Mouse (Mus musculus) erythroid progenitor cell, adult 5-6 weeks (primary cell): ENCODE measurements around the gene Galnt2. TPM values are rescaled to one million over a fixed set of nuclear protein-coding genes. Genes with fewer than 3 reads are reported as not detected.

Source experiments
- ATAC-seq: replicated peaks from 2 replicates; pipeline ENCODE4 v1.8.0; 2016; ENCODE audit warnings: moderate number of reproducible peaks, mild to moderate bottlenecking, moderate TSS enrichment, inconsistent platforms; ENCODE audit not compliant: poor library complexity, low FRiP score, severe bottlenecking
- total RNA-seq, 2 experiments: library from RNA; stranded (forward) in 1 of 2; stranded (reverse) in 1 of 2; fragments of 150-400 nt in 1 of 2; fragments of 186-747, 209-891 nt in 1 of 2; gene quantifications; 2 replicates each; pipeline versions ENCODE4 v1.2.3 to v1.2.4; 2015 to 2017; ENCODE audit warnings: low replicate concordance in 2 of 2

Gene Galnt2
- total RNA-seq, 2 experiments from 2014 or later, result 15.5 TPM; not detected in 1

GRCm38 (mm10) chr8:124231485-124232279 is 491 bp downstream of the Galnt2 start:
- peak; percentile 46; the same call in 1 of the 2 replicates for ATAC-seq

GRCm38 (mm10) chr8:124232280-124232600 is 1.0 kb downstream of the Galnt2 start:
- ATAC-seq, result no peak

GRCm38 (mm10) chr8:124234496-124234895 is 3.3 kb downstream of the Galnt2 start:
- ATAC-seq, result no peak

GRCm38 (mm10) chr8:124235536-124235935 is 4.3 kb downstream of the Galnt2 start:
- no peak for ATAC-seq

- ATAC-seq, result no peak
Measured at GRCm38 (mm10) chr8:124239350-124239749, 8.2 kb downstream of the Galnt2 start.

- no peak for ATAC-seq
Measured at GRCm38 (mm10) chr8:124240932-124241331, 9.7 kb downstream of the Galnt2 start.

GRCm38 (mm10) chr8:124242208-124242607 is 11.0 kb downstream of the Galnt2 start:
- no peak for ATAC-seq

- ATAC-seq, result no peak
Measured at GRCm38 (mm10) chr8:124242913-124243312, 11.7 kb downstream of the Galnt2 start.

GRCm38 (mm10) chr8:124247581-124247980 is 16.4 kb downstream of the Galnt2 start:
- ATAC-seq, result no peak

GRCm38 (mm10) chr8:124248688-124249087 is 17.5 kb downstream of the Galnt2 start:
- ATAC-seq, result no peak

- no peak for ATAC-seq
Measured at GRCm38 (mm10) chr8:124250255-124250654, 19.1 kb downstream of the Galnt2 start.

- ATAC-seq, result no peak
Measured at GRCm38 (mm10) chr8:124250785-124251184, 19.6 kb downstream of the Galnt2 start.

GRCm38 (mm10) chr8:124252533-124252950 is 21.4 kb downstream of the Galnt2 start:
- ATAC-seq, result no peak

GRCm38 (mm10) chr8:124253939-124254338 is 22.7 kb downstream of the Galnt2 start:
- ATAC-seq, result no peak

GRCm38 (mm10) chr8:124256841-124257240 is 25.6 kb downstream of the Galnt2 start:
- ATAC-seq, result no peak

GRCm38 (mm10) chr8:124257363-124257762 is 26.2 kb downstream of the Galnt2 start:
- ATAC-seq, result no peak

- ATAC-seq, result no peak
Measured at GRCm38 (mm10) chr8:124259146-124259545, 28.0 kb downstream of the Galnt2 start.

- ATAC-seq, result no peak
Measured at GRCm38 (mm10) chr8:124259925-124260324, 28.7 kb downstream of the Galnt2 start.

- no peak for ATAC-seq
Measured at GRCm38 (mm10) chr8:124260371-124260770, 29.2 kb downstream of the Galnt2 start.

- no peak for ATAC-seq
Measured at GRCm38 (mm10) chr8:124263058-124263457, 31.9 kb downstream of the Galnt2 start.

- no peak for ATAC-seq
Measured at GRCm38 (mm10) chr8:124264032-124264431, 32.8 kb downstream of the Galnt2 start.

GRCm38 (mm10) chr8:124264671-124265070 is 33.5 kb downstream of the Galnt2 start:
- no peak for ATAC-seq
